Mouse (Mus musculus) mesoderm, embryonic 11.5 days (tissue): Measurements from ENCODE around the gene Slirp.
A peak's percentile ranks its signal among the peaks of the same experiment; 100 is the strongest.
"Not testable (repeated sequence)": the region's sequence is repeated elsewhere in the genome, so short reads cannot be mapped to it uniquely, and the experiment has no call there.

ENCODE experiments used
- DNase-seq: peaks from one replicate; pipeline ENCODE4 v3.0.0-alpha.2; 2012; ENCODE audit warnings: low read depth, low spot score

The Slirp gene

GRCm38 (mm10) chr12:87428295-87428694, 15.4 kb upstream of the Slirp start:
- DNase-seq, result no peak

- no peak for DNase-seq
Measured at GRCm38 (mm10) chr12:87428885-87429284, 14.8 kb upstream of the Slirp start.

GRCm38 (mm10) chr12:87442177-87443114, 1.2 kb upstream of the Slirp start:
- peak; percentile 41 for DNase-seq

- DNase-seq, result no peak
Measured at GRCm38 (mm10) chr12:87443115-87443699, 489 bp upstream of the Slirp start.

- DNase-seq, result no peak
Measured at GRCm38 (mm10) chr12:87444211-87444610, 515 bp downstream of the Slirp start.

- no peak for DNase-seq
Measured at GRCm38 (mm10) chr12:87449456-87449855, 5.8 kb downstream of the Slirp start.

- no peak for DNase-seq
Measured at GRCm38 (mm10) chr12:87464678-87465297, 21.1 kb downstream of the Slirp start.

- no peak for DNase-seq
Measured at GRCm38 (mm10) chr12:87470263-87471136, 26.8 kb downstream of the Slirp start.

- DNase-seq, result peak; percentile 18
Measured at GRCm38 (mm10) chr12:87471421-87471963, 27.8 kb downstream of the Slirp start.

- peak; percentile 97 for DNase-seq
Measured at GRCm38 (mm10) chr12:87471964-87472786, 28.5 kb downstream of the Slirp start, which contains the start of gene Snw1. Gene Snw1 (minus strand): TSS chr12:87472274.

GRCm38 (mm10) chr12:87474756-87475155, 31.1 kb downstream of the Slirp start:
- no peak for DNase-seq

- not testable (repeated sequence) for DNase-seq
Measured at GRCm38 (mm10) chr12:87482482-87482881, 38.8 kb downstream of the Slirp start.

GRCm38 (mm10) chr12:87488683-87489082, 45.0 kb downstream of the Slirp start:
- not testable (repeated sequence) for DNase-seq

- not testable (repeated sequence) for DNase-seq
Measured at GRCm38 (mm10) chr12:87494421-87494820, 50.7 kb downstream of the Slirp start, which contains the start of gene Gm5788. Gene Gm5788 (plus strand): TSS chr12:87494721.
